Mouse (Mus musculus) spleen, adult 12 weeks (tissue): ENCODE measurements at regions not wholly inside any gene's neighbourhood (a gene's known extent, or its start where the extent isn't known, plus 50 kb on each side); places are given as distances from the start of the nearest gene placed in this dataset.

ENCODE experiments used
- DNase-seq: peaks from one replicate; pipeline ENCODE4 v3.0.0; 2022; ENCODE audit warnings: low spot score

GRCm38 (mm10) chr6:41121641-41122040 lies 86.3 kb upstream of the 2210010C04Rik start:
- DNase-seq: no peak

- DNase-seq: no peak
These were observed 83.9 kb upstream of the 2210010C04Rik start for GRCm38 (mm10) chr6:41119176-41119575.

- peak; percentile 57 for DNase-seq
These were observed 83.1 kb upstream of the 2210010C04Rik start for GRCm38 (mm10) chr6:41118201-41118976.

- no peak for DNase-seq
These were observed 78.6 kb upstream of the 2210010C04Rik start for GRCm38 (mm10) chr6:41113943-41114342.

GRCm38 (mm10) chr6:41112861-41113610 lies 77.7 kb upstream of the 2210010C04Rik start:
- DNase-seq: peak; percentile 56

GRCm38 (mm10) chr6:41111829-41112228 lies 76.5 kb upstream of the 2210010C04Rik start:
- no peak for DNase-seq

- no peak for DNase-seq
These were observed 73.6 kb upstream of the 2210010C04Rik start for GRCm38 (mm10) chr6:41108897-41109296.

GRCm38 (mm10) chr6:41103689-41104400 lies 68.5 kb upstream of the 2210010C04Rik start:
- no peak for DNase-seq

GRCm38 (mm10) chr6:41101997-41102396 lies 66.7 kb upstream of the 2210010C04Rik start:
- DNase-seq: no peak

GRCm38 (mm10) chr6:41100258-41100657 lies 64.9 kb upstream of the 2210010C04Rik start:
- no peak for DNase-seq

GRCm38 (mm10) chr6:41091177-41091829 lies 56.0 kb upstream of the 2210010C04Rik start:
- no peak for DNase-seq
